Mouse (Mus musculus) ES-Bruce4 (cell line): ENCODE results near the gene Neo1. TPM values are rescaled to one million over a fixed set of nuclear protein-coding genes. Genes with fewer than 3 reads are reported as not detected.

ENCODE experiments used
- H3K27ac ChIP-seq: 2 replicates; pipeline ENCODE4 v1.5.1; 2012; ENCODE audit warnings: low read length, inconsistent platforms; ENCODE audit not compliant: insufficient read depth
- H3K27me3 ChIP-seq: 2 replicates; pipeline ENCODE4 v1.6.1; 2012; ENCODE audit warnings: mild to moderate bottlenecking, low read length, inconsistent platforms; ENCODE audit not compliant: control insufficient read depth, poor library complexity, insufficient read depth, severe bottlenecking
- H3K36me3 ChIP-seq: 2 replicates; pipeline ENCODE4 v1.6.1; 2012; ENCODE audit warnings: inconsistent platforms, mild to moderate bottlenecking, low read length, moderate library complexity; ENCODE audit not compliant: control insufficient read depth, poor library complexity, insufficient read depth, severe bottlenecking
- H3K4me1 ChIP-seq: one replicate; pipeline ENCODE4 v1.8.1; 2011; ENCODE audit warnings: low read length; ENCODE audit not compliant: control insufficient read depth, insufficient read depth
- H3K4me3 ChIP-seq: 2 replicates; pipeline ENCODE4 v1.5.1; 2011; ENCODE audit warnings: low read depth, mild to moderate bottlenecking, low read length
- H3K9ac ChIP-seq: 2 replicates; pipeline ENCODE4 v1.6.1; 2012; ENCODE audit warnings: low read depth, mild to moderate bottlenecking, inconsistent platforms; ENCODE audit not compliant: poor library complexity, severe bottlenecking
- H3K9me3 ChIP-seq: replicated peaks from 2 replicates; pipeline ENCODE4 v1.6.1; 2012; ENCODE audit warnings: mild to moderate bottlenecking, low read length, inconsistent platforms; ENCODE audit not compliant: control insufficient read depth, poor library complexity, insufficient read depth, severe bottlenecking
- CTCF ChIP-seq: IDR thresholded peaks from one replicate; pipeline ENCODE4 v1.8.1; 2011; ENCODE audit warnings: low read depth, low read length
- EP300 ChIP-seq: IDR thresholded peaks from 2 replicates; pipeline ENCODE4 v1.6.1; 2011; ENCODE audit warnings: low read depth, low read length; ENCODE audit not compliant: insufficient read depth
- POLR2A ChIP-seq: IDR thresholded peaks from one replicate; pipeline ENCODE4 v1.8.1; 2011; ENCODE audit warnings: low read length; ENCODE audit not compliant: insufficient read depth
- polyA plus RNA-seq: library from polyadenylated mRNA; stranded (reverse); fragments of >200 nt; gene quantifications from 2 replicates; pipeline ENCODE4 v1.2.4, GENCODE M21; 2011; ENCODE audit warnings: low read depth; ENCODE audit not compliant: missing spikeins, insufficient read depth, insufficient read length

The Neo1 gene
- polyA plus RNA-seq, 1 experiment = 28.1 TPM

DNA sequence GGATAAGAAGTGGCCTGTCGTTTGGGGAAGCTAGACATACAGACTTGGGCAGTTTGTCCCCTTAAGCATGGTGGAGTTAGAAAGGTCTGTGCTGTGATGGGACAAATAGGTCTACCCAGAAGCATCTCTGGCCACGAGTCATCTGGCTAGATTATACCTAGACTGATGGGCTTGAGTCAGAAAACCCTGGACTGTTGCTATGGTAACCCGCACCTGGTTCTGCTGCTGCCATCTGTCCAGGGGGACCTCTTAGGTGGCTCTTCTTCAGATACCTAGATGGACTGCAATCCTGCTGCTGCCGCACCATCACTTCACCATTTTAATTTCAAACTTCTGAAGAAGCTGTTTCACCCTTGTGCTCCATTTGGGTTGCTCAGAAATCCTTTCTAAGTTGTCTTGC, 34.0 kb upstream of the Neo1 start:
- Histone ChIP-seq H3K36me3 (no peaks in the 10 kb centered on the region), H3K4me1 (no peaks in the 10 kb centered on the region), H3K9me3 (no peaks in the 10 kb centered on the region)

DNA sequence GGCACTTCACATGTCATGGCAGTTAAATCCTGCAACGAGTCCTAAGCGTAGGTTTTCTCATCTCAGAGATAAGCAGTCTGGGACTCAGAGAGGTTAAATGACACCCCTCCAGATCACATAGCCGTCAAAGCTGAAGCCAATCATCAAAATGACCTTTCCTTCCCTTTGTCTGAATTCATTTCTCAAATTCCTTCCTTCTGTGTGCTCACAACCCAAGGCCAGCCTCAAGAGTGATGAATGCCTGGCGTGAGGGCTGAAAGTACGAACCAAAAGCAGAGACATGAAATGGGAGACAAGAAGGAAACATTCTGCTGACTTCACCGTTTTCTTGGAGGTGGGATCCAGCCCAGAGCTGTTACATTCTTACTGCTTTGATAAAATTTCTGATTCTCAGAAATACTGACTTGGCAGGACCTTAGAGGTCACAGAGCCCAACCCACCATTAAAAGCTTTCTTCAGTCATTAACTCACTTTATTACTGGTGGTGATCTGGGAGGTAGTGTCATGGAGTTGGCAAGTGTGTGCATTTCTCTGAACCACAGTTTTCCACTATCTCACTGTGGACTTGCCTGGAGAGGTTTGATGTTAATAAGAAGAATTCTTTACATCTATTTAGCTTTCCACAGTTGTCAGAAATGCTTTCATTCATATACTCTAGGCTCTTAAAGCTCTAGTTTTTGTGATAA, 29.5 kb upstream of the Neo1 start:
- no peak overlapping the region for H3K9ac ChIP-seq
- no peaks in the 10 kb centered on the region for H3K4me1 ChIP-seq
- no peaks in the 10 kb centered on the region for H3K9me3 ChIP-seq
- H3K27me3 ChIP-seq = no peaks in the 10 kb centered on the region
- no peaks in the 10 kb centered on the region for H3K36me3 ChIP-seq
- no peak overlapping the region for H3K27ac ChIP-seq
- no peak for TF ChIP-seq EP300
- TF ChIP-seq POLR2A = no peak
- no peak for TF ChIP-seq CTCF
- no peak overlapping the region for H3K4me3 ChIP-seq

More for the DNA sequence above, 34.0 kb upstream of the Neo1 start:
- no peak for TF ChIP-seq POLR2A
- no peak for TF ChIP-seq EP300
- TF ChIP-seq CTCF = no peak
- Histone ChIP-seq H3K4me3 (no peak overlapping the region), H3K9ac (no peak overlapping the region), H3K27ac (no peak overlapping the region), H3K27me3 (no peaks in the 10 kb centered on the region)

DNA sequence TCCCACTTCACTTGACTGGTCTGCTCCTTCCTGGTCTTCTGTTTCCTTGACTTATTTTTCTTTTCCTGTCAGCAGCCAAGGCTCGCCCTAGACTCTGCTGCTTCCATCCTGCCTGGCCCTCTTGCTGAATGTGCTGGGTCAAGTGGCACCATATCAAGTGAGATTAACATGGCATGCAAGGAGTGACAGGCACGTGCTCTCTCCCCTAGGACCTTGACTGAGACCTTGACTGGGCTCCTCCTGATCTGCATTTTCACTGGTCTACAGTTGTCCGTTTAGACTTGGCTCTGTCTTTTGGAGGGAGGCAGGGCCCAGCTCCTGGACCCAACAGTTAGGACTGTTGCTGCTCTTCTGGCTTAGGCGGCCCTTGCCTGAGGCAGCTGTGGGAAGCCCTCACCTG, 26.2 kb upstream of the Neo1 start:
- no peaks in the 10 kb centered on the region for H3K27me3 ChIP-seq
- no peaks in the 10 kb centered on the region for H3K4me1 ChIP-seq
- no peak overlapping the region for H3K9ac ChIP-seq
- no peak overlapping the region for H3K27ac ChIP-seq
- TF ChIP-seq EP300 = no peak
- TF ChIP-seq CTCF = no peak
- TF ChIP-seq POLR2A = no peak
- no peaks in the 10 kb centered on the region for H3K36me3 ChIP-seq
- H3K4me3 ChIP-seq = no peak overlapping the region
- no peaks in the 10 kb centered on the region for H3K9me3 ChIP-seq

DNA sequence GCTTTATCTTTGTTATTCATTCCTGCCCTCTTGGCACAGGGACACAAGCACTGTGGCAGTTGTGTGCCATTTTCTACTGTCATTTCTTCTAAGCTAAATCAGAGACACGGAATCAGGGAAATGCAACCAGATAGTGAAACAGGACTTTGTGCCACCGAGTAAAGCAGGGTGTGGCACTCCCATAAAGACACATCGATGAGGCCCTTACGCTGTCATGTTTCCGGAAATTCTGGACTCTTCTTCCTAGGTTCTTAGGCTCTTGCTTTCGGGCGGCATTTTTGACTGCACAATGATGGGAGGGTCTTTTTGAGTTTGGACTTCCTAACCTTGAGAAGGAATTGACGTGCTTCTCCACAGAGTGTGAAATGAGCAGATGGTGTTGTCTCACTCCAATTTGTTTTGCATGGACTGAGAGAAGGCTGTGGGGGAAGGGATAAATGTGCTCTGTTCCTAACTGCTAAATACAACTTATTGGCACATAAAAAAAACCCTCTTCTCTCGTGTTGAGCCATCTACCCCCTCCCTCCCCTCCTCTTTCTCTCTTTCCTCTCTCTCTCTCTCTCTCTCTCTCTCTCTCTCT, 23.9 kb upstream of the Neo1 start:
- TF ChIP-seq CTCF (no peak), POLR2A (no peak), EP300 (no peak)
- no peak overlapping the region for H3K9ac ChIP-seq
- H3K4me1 ChIP-seq = no peaks in the 10 kb centered on the region
- H3K4me3 ChIP-seq = no peak overlapping the region
- H3K27ac ChIP-seq = no peak overlapping the region
- no peaks in the 10 kb centered on the region for H3K9me3 ChIP-seq
- H3K36me3 ChIP-seq = no peaks in the 10 kb centered on the region
- no peaks in the 10 kb centered on the region for H3K27me3 ChIP-seq

DNA sequence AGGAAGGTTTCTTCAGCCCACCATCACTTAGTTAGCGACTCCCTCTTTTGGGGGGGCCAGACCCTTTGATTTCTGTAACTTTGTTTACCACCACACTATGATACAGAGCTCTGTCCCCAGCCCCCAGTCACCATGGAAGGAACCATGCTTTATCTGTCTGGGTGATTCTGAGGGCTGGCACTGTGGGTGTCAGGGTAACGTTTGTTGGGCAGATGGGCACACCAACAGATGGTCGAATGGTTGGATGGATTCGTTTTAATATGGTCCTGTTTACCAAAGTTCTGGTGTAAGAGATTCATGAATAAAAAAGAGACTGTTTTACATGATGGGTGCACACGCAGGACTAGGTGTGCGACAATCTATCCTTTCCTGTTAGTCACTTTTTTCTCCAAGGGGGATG, 22.9 kb upstream of the Neo1 start:
- H3K9ac ChIP-seq = no peak overlapping the region
- H3K4me1 ChIP-seq = no peaks in the 10 kb centered on the region
- H3K9me3 ChIP-seq = no peaks in the 10 kb centered on the region
- H3K27me3 ChIP-seq = no peaks in the 10 kb centered on the region
- TF ChIP-seq CTCF = no peak
- TF ChIP-seq POLR2A = no peak
- no peak for TF ChIP-seq EP300
- H3K4me3 ChIP-seq = no peak overlapping the region
- no peaks in the 10 kb centered on the region for H3K36me3 ChIP-seq
- H3K27ac ChIP-seq = no peak overlapping the region

DNA sequence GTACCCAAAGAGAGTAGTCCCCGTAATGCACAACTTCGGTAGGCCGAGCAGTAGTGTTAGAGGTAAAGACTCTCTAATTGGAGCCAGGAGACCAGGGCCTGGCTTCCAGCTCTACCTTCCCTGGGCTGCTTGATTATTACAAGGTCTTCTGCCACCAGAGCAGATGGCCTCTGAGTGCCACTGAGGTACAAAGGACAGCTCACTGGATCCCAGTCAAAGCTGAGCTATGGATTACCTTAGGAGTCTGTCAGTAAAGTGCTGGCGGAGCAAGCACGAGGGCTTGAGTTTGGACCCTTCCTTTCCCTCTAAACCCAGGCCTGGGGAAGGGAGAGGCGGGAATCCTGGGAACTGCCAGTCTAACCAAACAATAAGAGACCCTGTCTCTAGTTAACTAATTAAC, 21.8 kb upstream of the Neo1 start:
- Histone ChIP-seq H3K36me3 (no peaks in the 10 kb centered on the region), H3K27ac (no peak overlapping the region), H3K27me3 (no peaks in the 10 kb centered on the region), H3K4me1 (no peaks in the 10 kb centered on the region), H3K9ac (no peak overlapping the region), H3K9me3 (no peaks in the 10 kb centered on the region), H3K4me3 (no peak overlapping the region)
- no peak for TF ChIP-seq EP300
